Mouse (Mus musculus): ENCODE results near the gene Ppp1r12a. TPM values are rescaled to one million over a fixed set of nuclear protein-coding genes. Genes with fewer than 3 reads are reported as not detected.

Gene Ppp1r12a
- polyA plus RNA-seq, 1 experiment from 2014 or later = 108 TPM

DNA sequence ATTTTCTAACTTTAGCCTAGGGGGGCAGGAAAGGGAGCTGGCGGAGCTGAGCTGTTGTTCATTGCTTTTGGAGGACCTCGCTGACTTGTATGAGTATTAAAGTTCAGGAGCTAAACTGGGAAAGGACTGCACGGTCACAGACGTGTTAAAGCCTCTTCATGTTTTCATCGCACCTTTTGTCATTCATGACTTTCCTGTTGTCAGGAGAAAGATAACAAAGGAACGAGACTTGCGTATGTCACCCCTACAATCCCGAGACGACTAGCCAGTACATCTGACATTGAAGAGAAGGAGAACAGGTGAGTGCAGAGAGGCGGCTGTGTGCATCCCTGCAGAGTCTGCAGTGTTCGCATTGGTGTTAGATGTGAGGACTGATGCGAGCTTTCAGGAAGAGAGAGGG, 88.7 kb downstream of the Ppp1r12a start:
- Histone ChIP-seq H3K4me2 (no peak overlapping the region), H3K9ac (no peak overlapping the region), H3K4me3 (ENCODE audit: low read depth, low read length) (no peak overlapping the region), H3K27ac (ENCODE audit: low read depth) (no peak overlapping the region), H3K4me1 (ENCODE audit: insufficient read depth) (no peaks in the 10 kb centered on the region), H3K36me3 (ENCODE audit: insufficient read depth) (peaks cover 63% of the 10 kb centered on the region), H3K27me3 (ENCODE audit: insufficient read depth, low read length) (no peaks in the 10 kb centered on the region), H3K9me3 (ENCODE audit: low read depth, low read length) (no peaks in the 10 kb centered on the region)
- 68% methylated on average over 12 of the region's 12 CpGs for WGBS
- ATAC-seq (ENCODE audit: insufficient read depth) = no peak
- no peak for DNase-seq
- TF ChIP-seq CTCF (IDR thresholded peaks at IDR 0.05; ENCODE audit: low read depth) = no peak

DNA sequence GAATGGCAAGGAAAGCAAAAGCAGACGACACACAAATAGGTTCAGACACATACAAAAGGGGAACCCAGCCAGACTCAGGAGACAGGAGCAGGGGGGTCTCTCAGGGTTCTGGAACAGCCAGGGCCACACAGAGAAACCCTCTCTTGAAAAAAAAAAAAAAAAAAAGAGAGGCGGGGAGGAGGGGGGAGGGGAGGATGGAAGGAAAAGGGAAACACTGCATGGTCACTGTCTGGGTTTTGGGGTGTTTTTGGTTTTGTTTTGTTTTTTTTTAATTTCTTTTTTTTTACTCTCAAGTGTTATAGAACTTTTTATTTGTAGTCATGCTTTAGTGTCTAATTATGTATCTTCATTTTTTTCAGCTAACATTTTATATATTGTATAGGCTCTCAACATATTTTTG, 89.2 kb downstream of the Ppp1r12a start:
- H3K36me3 ChIP-seq (ENCODE audit: insufficient read depth) = peaks cover 65% of the 10 kb centered on the region
- no peak overlapping the region for H3K4me2 ChIP-seq
- H3K4me1 ChIP-seq (ENCODE audit: insufficient read depth) = no peaks in the 10 kb centered on the region
- no peak overlapping the region for H3K9ac ChIP-seq
- 83% methylated on average over 1 of the region's 2 CpGs for WGBS
- no peaks in the 10 kb centered on the region for H3K9me3 ChIP-seq (ENCODE audit: low read depth, low read length)
- H3K4me3 ChIP-seq (ENCODE audit: low read depth, low read length) = no peak overlapping the region
- no peak for TF ChIP-seq CTCF (IDR thresholded peaks at IDR 0.05; ENCODE audit: low read depth)
- no peaks in the 10 kb centered on the region for H3K27me3 ChIP-seq (ENCODE audit: insufficient read depth, low read length)
- no peak overlapping the region for H3K27ac ChIP-seq (ENCODE audit: low read depth)
- ATAC-seq (ENCODE audit: insufficient read depth) (no peak), DNase-seq (no peak)

GRCm38 (mm10) chr10:108255812-108256376, 93.9 kb downstream of the Ppp1r12a start:
- TF ChIP-seq CTCF (IDR thresholded peaks at IDR 0.05; ENCODE audit: low read depth) = no peak
- no peak for ATAC-seq (ENCODE audit: insufficient read depth)
- Histone ChIP-seq H3K9ac (no peak overlapping the region), H3K27ac (ENCODE audit: low read depth) (no peak overlapping the region), H3K27me3 (ENCODE audit: insufficient read depth, low read length) (no peaks in the 10 kb centered on the region), H3K36me3 (ENCODE audit: insufficient read depth) (peaks cover 66% of the 10 kb centered on the region), H3K4me2 (no peak overlapping the region), H3K4me3 (ENCODE audit: low read depth, low read length) (no peak overlapping the region), H3K9me3 (ENCODE audit: low read depth, low read length) (no peaks in the 10 kb centered on the region), H3K4me1 (ENCODE audit: insufficient read depth) (no peaks in the 10 kb centered on the region)
- WGBS = 65% methylated on average over 7 of the region's 7 CpGs
- DNase-seq = no peak

DNA sequence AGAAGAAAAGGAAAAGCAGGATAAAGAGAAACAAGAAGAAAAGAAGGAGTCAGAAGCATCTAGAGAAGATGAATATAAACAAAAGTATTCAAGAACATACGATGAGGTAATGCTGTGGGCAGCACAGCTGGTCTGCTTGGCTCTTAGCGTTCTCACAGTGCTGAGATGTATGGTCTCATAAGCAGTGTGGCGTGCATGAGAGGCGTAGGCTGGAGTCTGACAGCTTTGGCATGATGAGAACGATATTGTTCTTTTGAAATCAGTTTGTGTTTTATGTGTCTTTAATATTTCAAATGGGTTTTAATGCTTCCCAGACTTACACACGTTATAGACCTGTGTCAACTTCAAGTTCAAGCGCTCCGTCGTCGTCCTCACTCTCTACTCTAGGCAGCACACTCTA, 98.9 kb downstream of the Ppp1r12a start:
- H3K4me3 ChIP-seq (ENCODE audit: low read depth, low read length) = no peak overlapping the region
- ATAC-seq (ENCODE audit: insufficient read depth) = peak; percentile 80
- H3K27ac ChIP-seq (ENCODE audit: low read depth) = no peak overlapping the region
- no peak overlapping the region for H3K9ac ChIP-seq
- H3K4me2 ChIP-seq = no peak overlapping the region
- WGBS = 65% methylated on average over 10 of the region's 10 CpGs
- H3K27me3 ChIP-seq (ENCODE audit: insufficient read depth, low read length) = no peaks in the 10 kb centered on the region
- no peaks in the 10 kb centered on the region for H3K4me1 ChIP-seq (ENCODE audit: insufficient read depth)
- TF ChIP-seq CTCF (IDR thresholded peaks at IDR 0.05; ENCODE audit: low read depth) = no peak
- H3K9me3 ChIP-seq (ENCODE audit: low read depth, low read length) = no peaks in the 10 kb centered on the region
- peak; percentile 55 for DNase-seq
- H3K36me3 ChIP-seq (ENCODE audit: insufficient read depth) = peaks cover 67% of the 10 kb centered on the region

DNA sequence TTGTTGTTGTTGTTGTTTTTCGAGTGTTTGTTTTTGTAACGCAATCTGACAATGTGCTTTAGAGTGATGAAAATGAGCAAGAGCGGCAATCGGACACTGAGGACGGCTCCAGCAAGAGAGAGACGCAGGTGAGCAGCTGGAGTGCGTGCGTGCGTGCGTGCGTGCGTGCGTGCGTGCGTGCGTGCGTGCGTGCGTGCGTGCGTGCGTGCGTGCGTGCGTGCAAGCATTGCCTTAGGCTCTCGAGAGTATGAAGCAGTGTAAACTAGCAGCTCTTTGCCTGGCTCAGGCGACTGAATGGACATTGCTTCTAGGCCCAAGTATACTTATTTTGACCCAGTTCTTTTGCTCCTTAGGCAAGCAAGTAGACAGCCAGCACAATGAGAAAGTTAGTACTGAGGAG, 102.6 kb downstream of the Ppp1r12a start:
- peaks cover 72% of the 10 kb centered on the region for H3K36me3 ChIP-seq (ENCODE audit: insufficient read depth)
- no peak for TF ChIP-seq CTCF (IDR thresholded peaks at IDR 0.05; ENCODE audit: low read depth)
- no peak for ATAC-seq (ENCODE audit: insufficient read depth)

DNA sequence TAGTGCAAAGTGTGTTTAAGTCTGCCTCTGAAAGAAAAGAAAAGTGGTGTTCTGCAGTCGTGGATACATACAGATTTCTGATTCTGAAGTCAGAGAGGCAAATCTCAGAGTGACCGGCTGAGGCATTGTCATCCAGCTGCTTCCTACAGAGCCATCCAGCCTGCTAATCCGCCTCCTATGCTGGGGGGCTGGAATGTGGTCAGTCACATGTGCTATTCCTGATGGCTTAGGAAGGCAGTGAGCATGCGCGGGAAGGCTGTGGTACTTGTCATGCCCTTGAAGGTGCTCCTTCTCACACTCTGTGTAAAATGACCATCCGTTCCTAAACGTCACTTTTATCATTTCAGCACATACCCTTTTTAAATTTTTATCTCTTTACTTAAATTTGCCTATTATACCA, 109.2 kb downstream of the Ppp1r12a start:
- ATAC-seq (ENCODE audit: insufficient read depth) (no peak), DNase-seq (no peak)
- H3K9me3 ChIP-seq (ENCODE audit: low read depth, low read length) = no peaks in the 10 kb centered on the region
- no peak overlapping the region for H3K4me2 ChIP-seq
- WGBS = 82% methylated on average over 7 of the region's 7 CpGs
- no peaks in the 10 kb centered on the region for H3K27me3 ChIP-seq (ENCODE audit: insufficient read depth, low read length)
- H3K9ac ChIP-seq = no peak overlapping the region
- no peak overlapping the region for H3K27ac ChIP-seq (ENCODE audit: low read depth)
- H3K4me3 ChIP-seq (ENCODE audit: low read depth, low read length) = no peak overlapping the region
- peaks cover 69% of the 10 kb centered on the region for H3K36me3 ChIP-seq (ENCODE audit: insufficient read depth)
- TF ChIP-seq CTCF (IDR thresholded peaks at IDR 0.05; ENCODE audit: low read depth) = no peak
- no peaks in the 10 kb centered on the region for H3K4me1 ChIP-seq (ENCODE audit: insufficient read depth)

More for the DNA sequence above, 102.6 kb downstream of the Ppp1r12a start:
- Histone ChIP-seq H3K9ac (no peak overlapping the region), H3K9me3 (ENCODE audit: low read depth, low read length) (no peaks in the 10 kb centered on the region), H3K27me3 (ENCODE audit: insufficient read depth, low read length) (no peaks in the 10 kb centered on the region), H3K4me2 (no peak overlapping the region), H3K4me1 (ENCODE audit: insufficient read depth) (no peaks in the 10 kb centered on the region), H3K4me3 (ENCODE audit: low read depth, low read length) (no peak overlapping the region), H3K27ac (ENCODE audit: low read depth) (no peak overlapping the region)
- DNase-seq = no peak
- WGBS = 95% methylated on average over 27 of the region's 27 CpGs

DNA sequence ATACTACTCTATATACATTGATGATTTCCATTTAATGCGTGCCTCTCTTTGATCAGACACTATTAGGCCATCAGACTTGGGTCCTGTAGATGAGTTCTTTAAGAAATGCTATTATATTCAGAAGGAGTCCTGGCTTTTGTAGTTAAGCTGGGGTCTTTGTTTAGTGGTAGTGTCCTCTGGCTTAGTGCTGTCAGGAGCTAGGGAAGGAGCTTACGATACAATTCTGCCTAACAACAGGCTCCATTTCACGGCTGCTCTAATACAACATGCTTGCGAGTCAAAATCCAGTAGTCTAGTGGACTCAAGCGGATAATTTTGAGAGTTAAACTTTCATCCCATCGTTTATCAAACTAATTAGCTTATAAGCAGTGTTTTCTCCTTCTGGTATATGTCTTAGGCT, 114.7 kb downstream of the Ppp1r12a start:
- TF ChIP-seq CTCF (IDR thresholded peaks at IDR 0.05; ENCODE audit: low read depth) = no peak
- Histone ChIP-seq H3K9ac (no peak overlapping the region), H3K9me3 (ENCODE audit: low read depth, low read length) (no peaks in the 10 kb centered on the region), H3K4me1 (ENCODE audit: insufficient read depth) (no peaks in the 10 kb centered on the region), H3K4me2 (no peak overlapping the region), H3K36me3 (ENCODE audit: insufficient read depth) (peaks cover 60% of the 10 kb centered on the region), H3K27me3 (ENCODE audit: insufficient read depth, low read length) (no peaks in the 10 kb centered on the region), H3K4me3 (ENCODE audit: low read depth, low read length) (no peak overlapping the region), H3K27ac (ENCODE audit: low read depth) (peak overlapping the region; percentile 3; the same call in 1 of the 2 replicates)
- 83% methylated on average over 6 of the region's 6 CpGs for WGBS
- DNase-seq (no peak), ATAC-seq (ENCODE audit: insufficient read depth) (no peak)

Measured in lung, embryonic 14.5 days (tissue).